Mouse (Mus musculus) testis, adult 2 months (tissue): Measurements from ENCODE around the gene Il17f. TPM values are rescaled to one million over a fixed set of nuclear protein-coding genes. Genes with fewer than 3 reads are reported as not detected.

Experiments used
- H3K27ac ChIP-seq: fragments of 200-500 bp; 2 replicates; pipeline ENCODE4 v1.5.1; 2012; ENCODE audit warnings: low read depth, low read length; ENCODE audit not compliant: control insufficient read depth, insufficient read depth
- H3K27me3 ChIP-seq: fragments of 200-500 bp; 2 replicates; pipeline ENCODE4 v1.6.1; 2012; ENCODE audit warnings: mild to moderate bottlenecking, low read length, moderate library complexity; ENCODE audit not compliant: control insufficient read depth, insufficient read depth
- H3K36me3 ChIP-seq: fragments of 200-500 bp; 2 replicates; pipeline ENCODE4 v1.6.1; 2012; ENCODE audit warnings: mild to moderate bottlenecking, low read length; ENCODE audit not compliant: control insufficient read depth, insufficient read depth
- H3K4me1 ChIP-seq: fragments of 200-500 bp; 2 replicates; pipeline ENCODE4 v1.6.1; 2012; ENCODE audit warnings: low read length; ENCODE audit not compliant: control insufficient read depth, insufficient read depth
- H3K4me3 ChIP-seq: fragments of 200-500 bp; 2 replicates; pipeline ENCODE4 v1.5.1; 2012; ENCODE audit warnings: low read depth, mild to moderate bottlenecking, low read length, moderate library complexity, mixed read lengths; ENCODE audit not compliant: control insufficient read depth
- CTCF ChIP-seq: fragments of 200-500 bp; IDR thresholded peaks from 2 replicates; pipeline ENCODE4 v1.5.1; 2012; ENCODE audit warnings: low read depth, mild to moderate bottlenecking, inconsistent platforms, low read length, moderate library complexity; ENCODE audit not compliant: control insufficient read depth, insufficient read depth, insufficient replicate concordance
- POLR2A ChIP-seq: fragments of 200-500 bp; IDR thresholded peaks from 2 replicates; pipeline ENCODE4 v1.6.1; 2012; ENCODE audit warnings: low read depth, mild to moderate bottlenecking, inconsistent platforms, low read length, moderate library complexity; ENCODE audit not compliant: control insufficient read depth
- polyA plus RNA-seq: library from polyadenylated mRNA; depleted of rRNA; stranded (reverse); fragments of >200 nt; gene quantifications from 2 replicates; pipeline ENCODE4 v1.2.3, GENCODE M21; 2012; rRNA removed

Gene Il17f
- polyA plus RNA-seq, 1 experiment = 0.19 TPM

- Histone ChIP-seq H3K27me3 (no peaks in the 10 kb centered on the region), H3K36me3 (no peaks in the 10 kb centered on the region), H3K4me3 (no peak overlapping the region), H3K4me1 (no peaks in the 10 kb centered on the region), H3K27ac (no peak overlapping the region)
- TF ChIP-seq CTCF = no peak
- TF ChIP-seq POLR2A = no peak
Measured at GRCm38 (mm10) chr1:20757586-20757985, 32.8 kb downstream of the Il17f start.

DNA sequence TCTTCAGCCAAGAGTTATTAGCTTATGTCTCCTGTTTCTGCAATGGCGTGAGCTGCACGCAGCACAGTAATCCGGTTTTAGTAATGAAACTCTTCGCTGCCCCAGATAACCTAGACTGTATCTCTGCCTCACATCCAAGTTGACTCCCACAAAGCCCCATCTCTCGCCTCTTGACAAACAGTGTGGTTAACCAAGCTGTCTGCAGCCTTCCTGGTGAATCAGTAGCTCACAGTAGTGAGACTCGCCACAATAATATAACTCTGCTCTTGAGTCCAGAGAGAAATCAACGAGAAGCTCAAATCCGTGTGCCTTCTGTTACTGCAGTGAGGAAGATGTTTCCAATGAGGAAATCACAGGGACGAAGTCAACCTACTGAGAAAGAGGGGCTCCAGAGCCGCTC, 36.0 kb downstream of the Il17f start:
- no peak overlapping the region for H3K27ac ChIP-seq
- H3K4me3 ChIP-seq = no peak overlapping the region

GRCm38 (mm10) chr1:20740496-20740998, 49.9 kb downstream of the Il17f start:
- no peak for TF ChIP-seq POLR2A
- Histone ChIP-seq H3K4me3 (no peak overlapping the region), H3K36me3 (no peaks in the 10 kb centered on the region), H3K27me3 (no peaks in the 10 kb centered on the region), H3K4me1 (no peaks in the 10 kb centered on the region), H3K27ac (no peak overlapping the region)

More for the DNA sequence above, 36.0 kb downstream of the Il17f start:
- Histone ChIP-seq H3K4me1 (no peaks in the 10 kb centered on the region), H3K27me3 (no peaks in the 10 kb centered on the region), H3K36me3 (no peaks in the 10 kb centered on the region)
- TF ChIP-seq POLR2A (no peak), CTCF (no peak)

DNA sequence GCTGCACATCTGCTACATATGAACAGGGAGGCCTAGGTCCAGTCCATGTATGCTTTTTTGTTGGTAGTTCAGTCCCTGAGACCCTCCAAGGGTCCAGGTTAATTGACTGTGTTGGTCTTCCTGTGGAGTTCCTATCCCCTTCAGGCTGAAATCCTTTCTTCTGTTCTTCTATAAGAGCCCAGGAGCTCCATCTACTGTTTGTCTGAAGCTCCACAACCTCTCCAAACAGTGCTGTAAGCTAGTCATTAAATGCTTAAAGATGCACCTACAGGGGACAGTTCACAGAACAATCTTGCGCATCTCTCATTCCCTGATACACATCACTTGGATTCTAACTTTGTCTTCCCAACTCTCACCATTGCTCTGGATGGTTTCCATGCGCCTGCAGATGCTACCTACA, 51.9 kb downstream of the Il17f start:
- TF ChIP-seq POLR2A (no peak), CTCF (no peak)
- H3K27ac ChIP-seq = no peak overlapping the region
- H3K4me1 ChIP-seq = no peaks in the 10 kb centered on the region
- H3K27me3 ChIP-seq = no peaks in the 10 kb centered on the region
- no peak overlapping the region for H3K4me3 ChIP-seq
- H3K36me3 ChIP-seq = no peaks in the 10 kb centered on the region

GRCm38 (mm10) chr1:20736572-20736971, 53.8 kb downstream of the Il17f start:
- H3K27me3 ChIP-seq = no peaks in the 10 kb centered on the region
- H3K4me1 ChIP-seq = no peaks in the 10 kb centered on the region
- H3K27ac ChIP-seq = no peak overlapping the region
- no peak overlapping the region for H3K4me3 ChIP-seq
- H3K36me3 ChIP-seq = no peaks in the 10 kb centered on the region
- no peak for TF ChIP-seq CTCF

- Histone ChIP-seq H3K4me1 (no peaks in the 10 kb centered on the region), H3K36me3 (no peaks in the 10 kb centered on the region), H3K27me3 (no peaks in the 10 kb centered on the region), H3K4me3 (no peak within 1 kb of the TSS), H3K27ac (no peak within 1 kb of the TSS)
- no peak for TF ChIP-seq CTCF
- TF ChIP-seq POLR2A = no peak
Measured at GRCm38 (mm10) chr1:20730903-20731302, 59.5 kb downstream of the Il17f start, which contains the start of gene Il17a. Gene Il17a, plus strand, starts transcription at chr1:20730905.

Other genes starting within 250 kb of the Il17f start
- gene Pkhd1, start 172.6 kb downstream of the Il17f start, polyA plus RNA-seq = 0.02 and 0.13 TPM in 2 replicates
- not detected in 2 replicates for gene Il17a, start 59.7 kb downstream of the Il17f start, polyA plus RNA-seq
- gene Mcm3, start 29.7 kb upstream of the Il17f start, polyA plus RNA-seq = 8.4 and 11.1 TPM in 2 replicates
- 31.0 and 35.3 TPM in 2 replicates for gene Paqr8, start 100.0 kb upstream of the Il17f start, polyA plus RNA-seq
- gene Efhc1, start 161.0 kb upstream of the Il17f start, polyA plus RNA-seq = 376 and 451 TPM in 2 replicates